Mouse (Mus musculus) spleen, adult 2 months (tissue): ENCODE measurements around the gene Slco1a6. TPM values are rescaled to one million over a fixed set of nuclear protein-coding genes. Genes with fewer than 3 reads are reported as not detected.
"Not testable (repeated sequence)": the region's sequence is repeated elsewhere in the genome, so short reads cannot be mapped to it uniquely, and the experiment has no call there.

Experiments
- DNase-seq, 2 experiments: peaks; one replicate each; pipeline versions ENCODE4 v3.0.0 to v3.0.0-alpha.2; 2012 to 2021; ENCODE audit warnings: low spot score in 2 of 2, low read depth in 1 of 2
- H3K27ac ChIP-seq: fragments of 200-500 bp; 2 replicates; pipeline ENCODE4 v1.5.1; 2012; ENCODE audit warnings: low read length, inconsistent platforms; ENCODE audit not compliant: insufficient read depth
- H3K27me3 ChIP-seq: fragments of 200-500 bp; 2 replicates; pipeline ENCODE4 v1.6.1; 2012; ENCODE audit warnings: mild to moderate bottlenecking, moderate library complexity, low read length, inconsistent platforms; ENCODE audit not compliant: control insufficient read depth, insufficient read depth
- H3K36me3 ChIP-seq: fragments of 200-500 bp; 2 replicates; pipeline ENCODE4 v1.6.1; 2012; ENCODE audit warnings: mild to moderate bottlenecking, low read length, inconsistent platforms; ENCODE audit not compliant: control insufficient read depth, insufficient read depth
- H3K4me1 ChIP-seq: fragments of 200-500 bp; 2 replicates; pipeline ENCODE4 v1.6.1; 2011; ENCODE audit warnings: inconsistent platforms; ENCODE audit not compliant: control insufficient read depth, insufficient read depth, insufficient read length
- H3K4me3 ChIP-seq: fragments of 200-500 bp; 2 replicates; pipeline ENCODE4 v1.5.1; 2011; ENCODE audit warnings: mild to moderate bottlenecking, inconsistent platforms; ENCODE audit not compliant: insufficient read depth, insufficient read length; ENCODE audit errors: extremely low read depth
- CTCF ChIP-seq: fragments of 200-500 bp; IDR thresholded peaks from 2 replicates; pipeline ENCODE4 v1.5.1; 2011; ENCODE audit warnings: mild to moderate bottlenecking, inconsistent platforms; ENCODE audit not compliant: insufficient read depth, insufficient read length, insufficient replicate concordance; ENCODE audit errors: extremely low read depth
- POLR2A ChIP-seq: fragments of 200-500 bp; IDR thresholded peaks from 2 replicates; pipeline ENCODE4 v1.6.1; 2011; ENCODE audit warnings: low read depth, low read length, inconsistent platforms
- WGBS: fragments of 180-500 bp; shearing (Covaris S2); methylation state at CpG from one replicate; pipeline ENCODE4 v1.1.7; 2018; 5-methylcytosine and 5-hydroxymethylcytosine counted together
- polyA plus RNA-seq: library from polyadenylated mRNA; depleted of rRNA; stranded (reverse); fragments of >200 nt; gene quantifications from 2 replicates; pipeline ENCODE4 v1.2.3, GENCODE M21; 2012

Slco1a6 gene
- polyA plus RNA-seq, 1 experiment, result not detected

DNA sequence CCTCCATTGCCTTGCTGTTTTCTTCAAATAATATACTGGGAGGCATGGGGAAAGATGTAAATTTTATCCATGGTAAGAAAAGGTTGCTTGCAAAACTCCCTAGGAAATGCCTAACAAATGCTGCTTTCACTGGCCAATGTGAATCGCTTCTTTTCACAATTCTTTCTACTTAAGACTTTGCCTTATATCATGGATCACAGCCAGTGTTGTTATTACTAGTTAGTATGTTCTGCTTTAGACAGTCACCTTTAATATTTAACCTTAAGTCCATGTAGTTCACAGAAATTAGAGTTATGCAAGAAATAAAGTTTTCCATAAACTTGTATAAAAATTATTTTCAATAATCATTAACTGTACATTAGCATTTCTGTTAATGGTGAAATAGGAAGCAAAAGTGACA lies 60.0 kb downstream of the Slco1a6 start:
- H3K4me3 ChIP-seq, result no peak overlapping the region
- TF ChIP-seq CTCF (no peak), POLR2A (no peak)
- no peaks in the 10 kb centered on the region for H3K27me3 ChIP-seq
- 88% methylated on average over 1 of the region's 1 CpGs for WGBS
- no peaks in the 10 kb centered on the region for H3K4me1 ChIP-seq
- no peak for DNase-seq
- no peaks in the 10 kb centered on the region for H3K36me3 ChIP-seq
- H3K27ac ChIP-seq, result no peak overlapping the region

DNA sequence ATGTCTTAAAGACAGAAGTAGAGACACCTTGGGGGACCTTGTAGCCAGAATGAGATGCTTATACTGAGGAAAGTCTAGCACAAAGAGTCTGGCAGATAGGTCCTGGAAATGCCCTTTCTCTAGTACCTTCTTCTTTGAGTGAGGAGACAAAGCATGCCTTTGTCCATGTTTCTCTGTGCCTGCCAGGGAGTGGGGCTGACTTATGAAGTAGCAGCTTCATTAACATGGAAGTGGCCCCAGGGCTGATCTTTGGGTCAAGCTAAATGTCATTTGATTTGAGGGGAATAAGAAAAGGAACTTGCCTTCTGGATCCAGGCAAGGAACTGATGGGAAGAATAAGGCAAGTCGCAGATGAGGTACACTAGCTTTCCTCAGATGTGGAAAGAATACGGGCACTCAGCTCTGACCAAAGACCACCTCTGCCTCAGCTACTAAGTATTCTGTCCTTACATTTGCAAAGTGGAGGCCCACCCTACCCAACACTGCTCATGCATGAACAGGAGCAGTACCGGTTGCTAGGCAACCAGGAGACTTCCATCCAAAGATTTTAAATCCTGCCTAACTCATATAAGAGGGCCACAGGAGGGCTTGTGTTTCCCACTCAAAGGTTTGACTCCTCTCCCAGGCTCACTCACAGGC lies 96.5 kb downstream of the Slco1a6 start:
- no peaks in the 10 kb centered on the region for H3K4me1 ChIP-seq

DNA sequence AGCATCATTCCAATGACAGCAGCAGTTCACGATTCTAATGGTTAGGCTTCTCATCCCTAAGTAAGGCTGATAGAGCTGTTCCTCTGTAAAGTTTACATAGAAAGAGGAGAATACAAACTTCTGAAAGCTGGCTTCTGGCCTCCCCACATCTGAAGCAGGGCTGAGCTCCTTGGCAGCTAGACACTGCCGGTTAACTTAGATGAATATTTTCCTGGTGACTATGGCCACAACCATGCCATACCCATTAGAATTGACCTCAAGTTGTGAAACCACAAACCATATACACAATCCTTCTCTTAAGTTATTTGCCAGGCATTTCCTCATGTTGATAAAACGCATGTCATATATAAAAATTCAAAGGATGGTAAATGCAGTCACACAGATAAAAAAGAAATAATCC lies 117.2 kb downstream of the Slco1a6 start:
- H3K36me3 ChIP-seq, result no peaks in the 10 kb centered on the region
- H3K27me3 ChIP-seq, result no peaks in the 10 kb centered on the region
- no peak for DNase-seq
- no peaks in the 10 kb centered on the region for H3K4me1 ChIP-seq
- whole genome bisulfite sequencing, result 81% methylated on average over 3 of the region's 3 CpGs
- TF ChIP-seq POLR2A, result no peak
- TF ChIP-seq CTCF, result no peak
- no peak overlapping the region for H3K4me3 ChIP-seq
- no peak overlapping the region for H3K27ac ChIP-seq

More for the DNA sequence above, 96.5 kb downstream of the Slco1a6 start:
- H3K27ac ChIP-seq, result no peak overlapping the region
- no peak for TF ChIP-seq CTCF
- TF ChIP-seq POLR2A, result no peak
- no peaks in the 10 kb centered on the region for H3K36me3 ChIP-seq
- DNase-seq, result no peak
- H3K27me3 ChIP-seq, result no peaks in the 10 kb centered on the region
- WGBS, result 93% methylated on average over 3 of the region's 3 CpGs
- H3K4me3 ChIP-seq, result no peak overlapping the region

DNA sequence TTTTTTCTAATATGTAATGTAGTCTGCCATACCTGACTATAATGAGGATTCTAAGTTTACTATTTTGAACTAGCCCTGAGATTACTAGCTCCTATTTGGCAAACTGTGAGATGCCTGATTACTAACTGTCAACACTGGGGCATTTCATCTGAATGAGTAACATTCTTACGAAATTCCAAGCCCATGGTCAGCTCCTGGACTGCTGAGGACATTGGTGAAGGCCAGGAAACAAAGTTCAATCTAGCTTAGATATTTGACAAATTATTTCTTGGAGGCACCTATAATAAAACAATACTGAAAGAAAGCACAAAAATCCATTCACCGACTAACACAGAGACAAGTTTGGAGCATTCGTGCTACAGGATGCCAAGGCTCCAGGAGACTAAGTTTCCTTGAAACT lies 150.0 kb downstream of the Slco1a6 start:
- not testable (repeated sequence) for H3K4me1 ChIP-seq, H3K27ac ChIP-seq, H3K36me3 ChIP-seq, H3K27me3 ChIP-seq, H3K4me3 ChIP-seq, DNase-seq
- 68% methylated on average over 3 of the region's 3 CpGs for WGBS

DNA sequence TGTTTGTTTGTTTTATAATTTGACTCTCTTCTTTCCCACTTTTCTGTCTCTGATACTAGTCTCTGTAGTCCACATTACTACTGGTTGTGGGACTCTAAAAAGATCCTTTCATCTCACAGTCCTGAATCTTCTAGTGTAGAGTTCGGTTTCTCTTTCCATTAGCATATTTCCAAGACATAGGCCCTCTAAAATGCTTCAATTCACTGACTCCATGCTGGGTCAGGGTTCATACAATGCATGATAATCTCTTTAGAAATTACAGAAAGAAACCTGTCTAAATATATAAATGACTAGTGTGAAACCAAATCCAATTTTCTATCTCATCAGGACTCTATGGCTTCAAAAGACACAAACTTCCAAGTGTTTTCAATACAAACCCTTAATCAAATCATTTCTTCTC lies 160.6 kb downstream of the Slco1a6 start:
- Histone ChIP-seq H3K27ac (no peak overlapping the region), H3K4me1 (no peaks in the 10 kb centered on the region), H3K4me3 (no peak overlapping the region), H3K27me3 (no peaks in the 10 kb centered on the region), H3K36me3 (no peaks in the 10 kb centered on the region)
- TF ChIP-seq POLR2A (no peak), CTCF (no peak)
- no peak for DNase-seq
- 87% methylated on average over 1 of the region's 1 CpGs for WGBS

- Histone ChIP-seq H3K27ac (no peak overlapping the region), H3K36me3 (no peaks in the 10 kb centered on the region), H3K27me3 (no peaks in the 10 kb centered on the region), H3K4me1 (no peaks in the 10 kb centered on the region), H3K4me3 (no peak overlapping the region)
- DNase-seq, result no peak
- no peak for TF ChIP-seq CTCF
- TF ChIP-seq POLR2A, result no peak
- 87% methylated on average over 2 of the region's 2 CpGs for WGBS
Observed at GRCm38 (mm10) chr6:142045746-142046145, 162.6 kb downstream of the Slco1a6 start.

DNA sequence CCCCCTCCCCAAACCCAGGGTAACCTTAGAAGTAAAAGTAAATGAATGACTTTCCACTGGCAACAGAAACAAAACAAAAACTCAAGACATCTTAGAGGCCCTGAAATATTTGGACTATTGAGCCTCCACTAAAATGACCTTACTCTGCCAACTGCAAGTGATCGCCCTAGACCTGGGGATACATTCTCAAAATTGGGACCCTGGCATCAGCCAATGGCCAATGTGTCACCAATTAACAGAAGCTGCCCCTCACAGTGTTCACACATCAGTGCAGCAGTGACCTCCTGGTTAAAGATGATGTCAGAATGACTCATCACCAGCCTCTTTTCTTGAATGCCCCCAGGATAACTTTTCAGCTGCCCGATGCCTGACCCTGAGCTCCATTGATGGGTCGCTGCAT lies 166.4 kb downstream of the Slco1a6 start:
- TF ChIP-seq POLR2A, result no peak
- no peak for TF ChIP-seq CTCF
- DNase-seq, result no peak
- H3K27me3 ChIP-seq, result no peaks in the 10 kb centered on the region
- no peaks in the 10 kb centered on the region for H3K36me3 ChIP-seq
- H3K4me1 ChIP-seq, result no peaks in the 10 kb centered on the region
- no peak overlapping the region for H3K4me3 ChIP-seq
- 89% methylated on average over 3 of the region's 3 CpGs for WGBS
- H3K27ac ChIP-seq, result no peak overlapping the region
